Mouse (Mus musculus): ENCODE measurements around the gene 1700030K09Rik. TPM values are rescaled to one million over a fixed set of nuclear protein-coding genes. Genes with fewer than 3 reads are reported as not detected.

Gene 1700030K09Rik
- 10 to 100 TPM in 1 of 2 experiments, 1 to 10 TPM in 1; 6.6 to 10.5 TPM for total RNA-seq (2021)
- long read RNA-seq, experiment 1, transcript 1700030K09Rik-201 (8 exons, 2,887 nt): major isoform, 7 of 11 reads
- long read RNA-seq, experiment 1, partial matches to known transcripts: 2 of 11 reads
- long read RNA-seq, experiment 1, other reads (novel, unspliced or antisense): 2 of 11 reads
- long read RNA-seq, experiment 2, transcript 1700030K09Rik-201 (8 exons, 2,887 nt): major isoform, 15 of 21 reads
- long read RNA-seq, experiment 2, partial matches to known transcripts: 6 of 21 reads
- long read RNA-seq, experiment 2, other reads (novel, unspliced or antisense): 0 of 21 reads

- peak; percentile 92 to 93 for DNase-seq (ENCODE audit: low spot score in 2 of 2)
These were observed at the start of gene 1700030K09Rik, which contains the start of gene Calr3 for GRCm38 (mm10) chr8:72443338-72443993. 1700030K09Rik (plus strand) TSS chr8:72443880. Calr3 (minus strand) TSS chr8:72443870.

DNA sequence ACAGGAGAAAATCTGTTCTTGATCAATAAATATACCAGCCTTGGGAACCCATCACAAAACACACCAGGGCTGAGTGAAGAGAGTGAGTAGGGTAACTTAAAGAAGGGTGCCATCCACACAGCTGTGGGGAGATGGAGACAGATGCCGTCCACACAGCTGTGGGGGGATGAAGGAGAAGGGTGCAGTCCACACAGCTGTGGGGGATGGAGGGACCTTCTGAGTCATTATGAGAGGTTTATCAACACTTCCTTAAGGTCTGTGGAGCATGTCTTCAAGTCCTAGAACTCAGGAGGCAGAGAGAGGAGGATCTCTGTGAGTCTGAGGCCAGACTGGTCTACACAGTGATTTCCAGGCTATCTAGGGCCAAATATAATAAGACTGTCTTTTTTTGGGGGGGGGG is 42.3 kb upstream of the 1700030K09Rik start:
- no peak for DNase-seq (ENCODE audit: low spot score in 2 of 2)

DNA sequence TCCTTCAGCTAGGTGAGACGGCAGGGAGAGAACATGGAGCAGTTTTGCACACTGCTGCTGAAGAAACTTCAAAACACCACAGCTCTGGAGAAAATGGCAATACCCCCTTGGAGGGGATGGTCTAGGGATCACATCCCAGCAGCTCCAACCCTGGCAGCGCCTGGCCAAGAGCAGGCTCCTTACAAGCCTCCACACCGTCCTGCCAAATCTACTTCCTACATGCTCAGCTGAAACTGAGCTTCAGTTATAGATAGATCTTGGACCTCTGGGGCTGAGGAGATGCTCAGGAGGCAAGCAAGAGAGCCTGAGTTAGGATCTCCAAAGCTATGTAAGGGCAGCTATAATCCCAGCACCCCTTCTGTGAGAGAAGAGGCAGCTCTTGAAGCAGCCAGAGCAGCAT is 40.7 kb upstream of the 1700030K09Rik start:
- no peak for DNase-seq (ENCODE audit: low spot score in 2 of 2)

GRCm38 (mm10) chr8:72407878-72408277 is 35.8 kb upstream of the 1700030K09Rik start:
- DNase-seq (ENCODE audit: low spot score in 2 of 2): no peak

DNA sequence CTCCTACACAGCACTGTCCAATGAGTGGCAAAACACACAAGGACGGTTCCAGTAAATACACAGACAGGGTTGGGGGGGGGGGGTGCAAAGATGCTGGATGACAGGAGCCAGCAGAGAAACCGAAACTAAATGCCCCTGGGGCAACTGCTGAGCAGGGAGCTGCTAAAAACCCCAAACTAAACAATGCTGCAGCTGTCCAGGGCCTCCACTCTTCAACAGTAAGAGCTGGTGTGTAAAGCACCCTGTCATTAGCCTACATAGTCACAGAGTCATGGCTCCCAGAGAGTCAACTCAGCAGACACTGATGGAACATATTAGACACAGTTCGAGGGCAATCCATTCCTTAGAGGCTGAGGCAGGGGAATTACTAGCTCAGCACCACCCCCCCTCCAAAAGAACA is 34.2 kb upstream of the 1700030K09Rik start:
- no peak for DNase-seq (ENCODE audit: low spot score in 2 of 2)

DNA sequence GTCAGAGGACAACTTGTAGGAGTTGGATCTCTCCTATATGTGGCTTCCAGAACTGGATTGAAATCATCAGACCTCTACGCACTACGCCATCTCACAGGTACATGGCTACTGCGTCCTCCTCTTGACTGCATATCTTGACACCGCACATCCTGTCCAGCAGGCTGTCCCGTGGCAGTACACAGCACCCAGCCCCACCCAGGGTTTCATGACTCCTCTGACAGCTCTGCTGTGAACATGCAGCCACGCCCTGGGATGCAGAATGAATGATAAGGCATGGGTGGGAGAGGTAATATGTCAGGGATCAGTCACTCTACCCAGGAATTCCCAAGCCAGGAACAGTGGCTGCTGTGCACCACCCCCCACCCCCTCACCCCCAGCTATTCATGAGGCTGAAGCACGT is 29.8 kb upstream of the 1700030K09Rik start:
- no peak for DNase-seq (ENCODE audit: low spot score in 2 of 2)

GRCm38 (mm10) chr8:72415252-72415651 is 28.4 kb upstream of the 1700030K09Rik start:
- no peak for DNase-seq (ENCODE audit: low spot score in 2 of 2)

GRCm38 (mm10) chr8:72418073-72418472 is 25.6 kb upstream of the 1700030K09Rik start:
- no peak for DNase-seq (ENCODE audit: low spot score in 2 of 2)

- peak; percentile 29 to 49 for DNase-seq (ENCODE audit: low spot score in 2 of 2)
These were observed 22.9 kb upstream of the 1700030K09Rik start for GRCm38 (mm10) chr8:72420571-72421361.

- peak; percentile 98 for DNase-seq (ENCODE audit: low spot score in 2 of 2)
These were observed 22.0 kb upstream of the 1700030K09Rik start, which contains the start of gene Eps15l1 for GRCm38 (mm10) chr8:72421362-72422335. Eps15l1 (minus strand) TSS chr8:72421460.

DNA sequence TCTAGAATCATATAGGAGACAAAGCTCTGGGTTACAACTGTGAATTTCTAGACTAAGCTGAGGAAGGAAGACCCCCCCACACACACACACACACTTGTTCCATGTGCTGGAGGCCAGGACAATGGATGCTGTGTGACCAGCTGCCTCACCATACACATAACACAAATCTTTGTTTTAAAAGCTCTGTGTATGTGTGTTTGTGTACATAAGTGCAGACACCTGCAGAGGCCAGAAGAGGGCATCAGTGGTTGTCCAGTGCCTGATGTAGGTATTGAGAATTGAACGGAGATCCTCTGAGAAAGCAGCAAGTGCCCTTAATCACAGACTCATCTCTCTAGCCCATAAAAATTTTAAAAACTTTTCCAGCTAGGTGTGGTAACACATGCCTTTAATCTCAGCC is 20.8 kb upstream of the 1700030K09Rik start:
- DNase-seq (ENCODE audit: low spot score in 2 of 2): no peak

- peak; percentile 41 to 43 for DNase-seq (ENCODE audit: low spot score in 2 of 2)
These were observed 14.0 kb upstream of the 1700030K09Rik start for GRCm38 (mm10) chr8:72429676-72430075.

DNA sequence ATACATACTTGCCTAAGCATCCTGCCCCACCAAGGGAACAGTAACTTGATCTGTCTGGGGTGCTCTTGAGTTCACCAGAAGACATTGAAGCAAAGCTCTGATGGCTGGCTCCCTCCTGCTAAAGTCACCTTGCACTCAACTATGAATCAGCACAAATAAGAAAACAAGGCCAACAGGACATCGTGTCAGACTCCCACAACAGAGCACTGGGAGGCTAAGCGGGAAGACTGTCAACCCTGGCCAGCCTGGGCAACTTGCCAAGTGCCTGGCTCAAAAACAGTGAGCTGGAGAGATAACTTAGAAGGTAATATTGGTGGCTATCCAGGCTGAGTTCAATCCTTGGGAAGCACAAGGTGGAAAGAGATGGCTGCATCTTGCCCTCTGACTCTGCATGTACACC is 8.7 kb upstream of the 1700030K09Rik start:
- peak; percentile 74 to 85 for DNase-seq (ENCODE audit: low spot score in 2 of 2)

- no peak for DNase-seq (ENCODE audit: low spot score in 2 of 2)
These were observed 5.2 kb upstream of the 1700030K09Rik start for GRCm38 (mm10) chr8:72438248-72439015.

- DNase-seq (ENCODE audit: low spot score in 2 of 2): no peak
These were observed 292 bp downstream of the 1700030K09Rik start for GRCm38 (mm10) chr8:72443994-72444350.

DNA sequence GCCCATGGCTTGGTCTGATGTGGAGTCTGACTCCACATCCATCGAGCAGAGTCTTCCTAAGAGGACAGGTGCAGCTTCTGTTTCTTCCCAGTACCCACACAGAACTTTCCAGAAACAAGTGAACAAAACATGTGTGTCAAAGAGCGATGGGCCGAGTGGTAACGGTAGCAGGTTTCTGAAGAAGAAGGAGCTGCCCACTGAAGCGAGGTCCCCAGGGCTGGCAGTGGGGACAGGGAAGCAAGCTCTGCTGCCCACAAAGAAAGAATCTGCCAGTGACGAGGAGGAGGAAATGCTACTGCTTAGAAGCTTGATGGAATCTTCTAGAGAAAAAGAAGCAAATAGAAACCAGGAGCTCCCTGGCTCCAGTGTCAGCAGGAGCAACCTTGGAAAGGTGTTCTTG is 1.4 kb downstream of the 1700030K09Rik start:
- no peak for DNase-seq (ENCODE audit: low spot score in 2 of 2)

GRCm38 (mm10) chr8:72451516-72451915 is 7.8 kb downstream of the 1700030K09Rik start:
- no peak for DNase-seq (ENCODE audit: low spot score in 2 of 2)

- no peak for DNase-seq (ENCODE audit: low spot score in 2 of 2)
These were observed 10.2 kb downstream of the 1700030K09Rik start for GRCm38 (mm10) chr8:72453904-72454303.

DNA sequence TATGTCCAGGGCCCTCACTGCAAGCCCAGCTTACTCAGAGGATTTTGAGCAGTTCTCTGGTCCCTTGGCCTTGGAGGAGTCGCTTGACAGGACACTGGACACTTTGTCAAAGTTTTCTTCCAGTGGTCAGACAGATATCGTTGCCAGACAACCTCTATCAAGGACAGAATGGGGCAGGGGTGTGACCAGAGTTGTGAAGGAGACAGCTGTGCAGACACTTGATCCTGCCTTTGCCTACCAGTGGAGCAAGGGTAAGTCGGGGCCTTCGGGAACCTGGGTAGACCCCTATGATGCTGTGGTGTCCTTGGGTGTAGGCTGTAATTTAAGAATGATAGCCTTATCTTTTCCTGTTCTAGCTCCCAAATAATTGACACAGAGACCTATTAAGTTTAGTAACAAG is 11.6 kb downstream of the 1700030K09Rik start:
- no peak for DNase-seq (ENCODE audit: low spot score in 2 of 2)

DNA sequence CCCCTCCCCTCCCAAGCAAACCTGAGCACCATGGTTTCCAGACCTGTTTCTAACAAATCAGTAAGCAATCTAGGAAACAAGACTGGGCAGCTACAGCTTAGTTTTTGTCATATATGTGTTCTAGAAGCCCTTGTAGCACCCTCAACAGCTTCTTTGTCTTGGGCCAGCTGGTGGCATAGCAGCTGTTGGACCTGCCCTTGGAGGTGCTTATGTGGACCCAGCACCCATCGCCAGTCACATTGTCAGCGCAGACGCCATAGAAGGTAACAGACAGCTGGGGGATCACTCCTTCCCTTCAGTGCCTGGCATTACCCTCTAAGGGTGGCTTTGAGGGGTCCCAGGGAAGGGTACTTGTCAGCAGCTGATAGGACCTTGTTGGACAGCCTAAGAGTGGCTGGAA is 14.1 kb downstream of the 1700030K09Rik start:
- no peak for DNase-seq (ENCODE audit: low spot score in 2 of 2)

All from adrenal gland, adult 18-20 months (tissue).